Mouse (Mus musculus) forebrain, postnatal 0 days (tissue): Measurements from ENCODE around the gene Fam221b. TPM values are rescaled to one million over a fixed set of nuclear protein-coding genes. Genes with fewer than 3 reads are reported as not detected.
A peak's percentile ranks its signal among the peaks of the same experiment; 100 is the strongest.

Experiments used
- ATAC-seq: fragments of 200-750 bp; cut with Nextera tagmentation; 2 replicates; pipeline ENCODE4 v1.8.0; 2017; ENCODE audit warnings: mild to moderate bottlenecking, moderate library complexity
- DNase-seq: peaks from one replicate; pipeline ENCODE4 v3.0.0-alpha.2; 2015
- H3K27ac ChIP-seq: fragments of 300-500 bp; sonication (generic); 2 replicates; pipeline ENCODE4 v1.5.1; 2014; ENCODE audit warnings: low read depth, mild to moderate bottlenecking, antibody characterized with exemption, low read length, moderate library complexity, mixed read lengths
- H3K27me3 ChIP-seq: fragments of 300-500 bp; sonication (generic); 2 replicates; pipeline ENCODE4 v1.6.1; 2014; ENCODE audit warnings: mild to moderate bottlenecking, low read length, mixed read lengths; ENCODE audit not compliant: insufficient read depth
- H3K36me3 ChIP-seq: fragments of 300-500 bp; sonication (generic); 2 replicates; pipeline ENCODE4 v1.6.1; 2014; ENCODE audit warnings: mild to moderate bottlenecking, moderate library complexity; ENCODE audit not compliant: insufficient read depth
- H3K4me1 ChIP-seq: fragments of 300-500 bp; sonication (generic); 2 replicates; pipeline ENCODE4 v1.6.1; 2014; ENCODE audit warnings: antibody characterized with exemption; ENCODE audit not compliant: insufficient read depth
- H3K4me2 ChIP-seq: fragments of 300-500 bp; sonication (generic); 2 replicates; pipeline ENCODE4 v1.6.1; 2014; ENCODE audit warnings: low read depth, mild to moderate bottlenecking, moderate library complexity
- H3K4me3 ChIP-seq: fragments of 300-500 bp; sonication (generic); 2 replicates; pipeline ENCODE4 v1.5.1; 2014; ENCODE audit warnings: low read depth, low read length, mixed read lengths
- H3K9ac ChIP-seq: fragments of 300-500 bp; sonication (generic); 2 replicates; pipeline ENCODE4 v1.6.1; 2014; ENCODE audit warnings: mild to moderate bottlenecking
- H3K9me3 ChIP-seq: fragments of 300-500 bp; sonication (generic); 2 replicates; pipeline ENCODE4 v1.6.1; 2016; ENCODE audit warnings: low read length
- CTCF ChIP-seq: sonication (generic); IDR thresholded peaks from 2 replicates; pipeline ENCODE4 v1.5.1; 2016; ENCODE audit warnings: antibody characterized with exemption, control low read depth, low read depth
- WGBS: fragments of 180-500 bp; shearing (Covaris S2); extraction: QIAGEN DNeasy Blood & Tissue Kit; methylation state at CpG from one replicate; pipeline ENCODE4 v1.1.7; 2014; 5-methylcytosine and 5-hydroxymethylcytosine counted together
- polyA plus RNA-seq: library from polyadenylated mRNA; unstranded; fragments of >200 nt; fragmentation: Nextera tagmentation; extraction: Ambion mirVana; gene quantifications from 2 replicates; pipeline ENCODE4 v1.2.1, GENCODE M21; 2015
- total RNA-seq: library from RNA; depleted of rRNA; stranded (reverse); fragments of >200 nt; gene quantifications from 2 replicates; pipeline ENCODE4 v1.2.3, GENCODE M21; 2014

Fam221b gene
- total and polyA plus RNA-seq, 2 experiments from 2014 or later: 1.6 TPM; not detected in 1

GRCm38 (mm10) chr4:43649783-43650182 lies 19.2 kb downstream of the Fam221b start:
- ATAC-seq: no peak
- Histone ChIP-seq H3K4me2 (no peak overlapping the region), H3K27me3 (no peaks in the 10 kb centered on the region), H3K36me3 (peaks cover 11% of the 10 kb centered on the region), H3K4me1 (peaks cover 4% of the 10 kb centered on the region; the same call in 1 of the 2 replicates), H3K27ac (no peak overlapping the region), H3K4me3 (no peak overlapping the region), H3K9ac (no peak overlapping the region), H3K9me3 (no peaks in the 10 kb centered on the region)
- 97% methylated on average over 3 of the region's 3 CpGs for WGBS
- no peak for DNase-seq
- peak; percentile 43; the same call in 1 of the 2 replicates for TF ChIP-seq CTCF

- 88% methylated on average over 6 of the region's 6 CpGs for WGBS
- no peak overlapping the region for H3K4me2 ChIP-seq
- no peak overlapping the region for H3K27ac ChIP-seq
- DNase-seq: no peak
- no peak for ATAC-seq
- no peak overlapping the region for H3K4me3 ChIP-seq
- no peak for TF ChIP-seq CTCF
- H3K4me1 ChIP-seq: no peaks in the 10 kb centered on the region
- no peaks in the 10 kb centered on the region for H3K9me3 ChIP-seq
- H3K36me3 ChIP-seq: peaks cover 13% of the 10 kb centered on the region
- no peaks in the 10 kb centered on the region for H3K27me3 ChIP-seq
- no peak overlapping the region for H3K9ac ChIP-seq
Measured at GRCm38 (mm10) chr4:43640491-43640890, 28.5 kb downstream of the Fam221b start.

- Histone ChIP-seq H3K9me3 (no peaks in the 10 kb centered on the region), H3K4me1 (no peaks in the 10 kb centered on the region), H3K27ac (no peak overlapping the region), H3K36me3 (peaks cover 13% of the 10 kb centered on the region), H3K4me2 (no peak overlapping the region), H3K4me3 (no peak overlapping the region), H3K27me3 (no peaks in the 10 kb centered on the region), H3K9ac (no peak overlapping the region)
- 81% methylated on average over 9 of the region's 9 CpGs for WGBS
- no peak for TF ChIP-seq CTCF
- ATAC-seq (no peak), DNase-seq (no peak)
Measured at GRCm38 (mm10) chr4:43640076-43640475, 28.9 kb downstream of the Fam221b start.

- Histone ChIP-seq H3K4me1 (peaks cover 14% of the 10 kb centered on the region), H3K36me3 (no peaks in the 10 kb centered on the region), H3K9me3 (no peaks in the 10 kb centered on the region), H3K9ac (no peak overlapping the region), H3K4me3 (no peak overlapping the region), H3K4me2 (no peak overlapping the region), H3K27ac (no peak overlapping the region), H3K27me3 (no peaks in the 10 kb centered on the region)
- TF ChIP-seq CTCF: no peak
- ATAC-seq: no peak
- 59% methylated on average over 6 of the region's 6 CpGs for WGBS
- no peak for DNase-seq
Measured at GRCm38 (mm10) chr4:43636751-43637150, 32.2 kb downstream of the Fam221b start.

- no peak for TF ChIP-seq CTCF
- WGBS: 83% methylated on average over 7 of the region's 7 CpGs
Measured at GRCm38 (mm10) chr4:43634621-43635374, 34.1 kb downstream of the Fam221b start.

GRCm38 (mm10) chr4:43633736-43634135 lies 35.2 kb downstream of the Fam221b start:
- no peaks in the 10 kb centered on the region for H3K27me3 ChIP-seq
- no peaks in the 10 kb centered on the region for H3K9me3 ChIP-seq
- no peak for TF ChIP-seq CTCF
- H3K36me3 ChIP-seq: no peaks in the 10 kb centered on the region
- DNase-seq (no peak), ATAC-seq (no peak)
- peaks cover 23% of the 10 kb centered on the region for H3K4me1 ChIP-seq
- no peak overlapping the region for H3K27ac ChIP-seq
- no peak overlapping the region for H3K9ac ChIP-seq
- WGBS: 93% methylated on average over 2 of the region's 2 CpGs
- no peak overlapping the region for H3K4me2 ChIP-seq
- H3K4me3 ChIP-seq: no peak overlapping the region

More at GRCm38 (mm10) chr4:43634621-43635374, 34.1 kb downstream of the Fam221b start:
- H3K27me3 ChIP-seq: no peaks in the 10 kb centered on the region
- DNase-seq (no peak), ATAC-seq (no peak)
- H3K4me2 ChIP-seq: no peak overlapping the region
- H3K9ac ChIP-seq: no peak overlapping the region
- H3K4me3 ChIP-seq: no peak overlapping the region
- H3K4me1 ChIP-seq: peaks cover 23% of the 10 kb centered on the region
- no peak overlapping the region for H3K27ac ChIP-seq
- H3K9me3 ChIP-seq: no peaks in the 10 kb centered on the region
- no peaks in the 10 kb centered on the region for H3K36me3 ChIP-seq

- Histone ChIP-seq H3K4me3 (no peak overlapping the region), H3K27me3 (no peaks in the 10 kb centered on the region), H3K4me1 (peaks cover 23% of the 10 kb centered on the region), H3K9me3 (no peaks in the 10 kb centered on the region), H3K36me3 (no peaks in the 10 kb centered on the region), H3K27ac (no peak overlapping the region), H3K4me2 (peak overlapping the region; percentile 89; the same call in 1 of the 2 replicates), H3K9ac (no peak overlapping the region)
- 87% methylated on average over 8 of the region's 8 CpGs for WGBS
- no peak for TF ChIP-seq CTCF
- DNase-seq: no peak
- no peak for ATAC-seq
Measured at GRCm38 (mm10) chr4:43633296-43633695, 35.6 kb downstream of the Fam221b start.
